Mouse (Mus musculus): ENCODE measurements at regions not wholly inside any gene's neighbourhood (a gene's known extent, or its start where the extent isn't known, plus 50 kb on each side); places are given as distances from the start of the nearest gene placed in this dataset.

- DNase-seq (ENCODE audit: extremely low spot score, low spot score): no peak
- WGBS: 62% methylated on average over 5 of the region's 5 CpGs
- Histone ChIP-seq H3K27me3 (ENCODE audit: poor library complexity, severe bottlenecking) (no peaks in the 10 kb centered on the region), H3K9me3 (no peaks in the 10 kb centered on the region), H3K4me3 (no peak overlapping the region), H3K4me1 (peaks cover 8% of the 10 kb centered on the region; the same call in 1 of the 2 replicates), H3K36me3 (replicated peaks) (no peaks in the 10 kb centered on the region), H3K27ac (no peak overlapping the region)
Measured at GRCm38 (mm10) chr12:73465975-73466374, 80.2 kb downstream of the Tmem30b start.

GRCm38 (mm10) chr12:73464311-73464710, 81.9 kb downstream of the Tmem30b start:
- DNase-seq (ENCODE audit: extremely low spot score, low spot score): no peak
- WGBS: 90% methylated on average over 5 of the region's 5 CpGs
- H3K4me1 ChIP-seq: peaks cover 24% of the 10 kb centered on the region
- H3K4me3 ChIP-seq: no peak overlapping the region
- H3K9me3 ChIP-seq: no peaks in the 10 kb centered on the region
- H3K36me3 ChIP-seq (replicated peaks): no peaks in the 10 kb centered on the region
- no peak overlapping the region for H3K27ac ChIP-seq
- no peaks in the 10 kb centered on the region for H3K27me3 ChIP-seq (ENCODE audit: poor library complexity, severe bottlenecking)

- WGBS: 38% methylated on average over 5 of the region's 5 CpGs
- Histone ChIP-seq H3K4me3 (no peak overlapping the region), H3K36me3 (replicated peaks) (no peaks in the 10 kb centered on the region), H3K27ac (peak overlapping the region; percentile 62), H3K9me3 (no peaks in the 10 kb centered on the region), H3K4me1 (peaks cover 24% of the 10 kb centered on the region), H3K27me3 (ENCODE audit: poor library complexity, severe bottlenecking) (no peaks in the 10 kb centered on the region)
- no peak for DNase-seq (ENCODE audit: extremely low spot score, low spot score)
Measured at GRCm38 (mm10) chr12:73462091-73462490, 84.1 kb downstream of the Tmem30b start.

GRCm38 (mm10) chr12:73460291-73460761, 85.9 kb downstream of the Tmem30b start:
- Histone ChIP-seq H3K9me3 (no peaks in the 10 kb centered on the region), H3K27me3 (ENCODE audit: poor library complexity, severe bottlenecking) (no peaks in the 10 kb centered on the region), H3K4me3 (no peak overlapping the region), H3K4me1 (peaks cover 24% of the 10 kb centered on the region), H3K36me3 (replicated peaks) (no peaks in the 10 kb centered on the region), H3K27ac (peak overlapping the region; percentile 44; the same call in 1 of the 2 replicates)
- no peak for DNase-seq (ENCODE audit: extremely low spot score, low spot score)
- 18% methylated on average over 2 of the region's 2 CpGs for whole genome bisulfite sequencing

- 73% methylated on average over 3 of the region's 3 CpGs for WGBS
- no peaks in the 10 kb centered on the region for H3K27me3 ChIP-seq (ENCODE audit: poor library complexity, severe bottlenecking)
- H3K4me3 ChIP-seq: no peak overlapping the region
- DNase-seq (ENCODE audit: extremely low spot score, low spot score): no peak
- H3K4me1 ChIP-seq: peaks cover 20% of the 10 kb centered on the region
- H3K9me3 ChIP-seq: 0 out of 2 replicates have a peak, but pooled peaks cover 3% of the 10 kb centered on the region
- H3K36me3 ChIP-seq (replicated peaks): no peaks in the 10 kb centered on the region
- peak overlapping the region; percentile 53; the same call in 1 of the 2 replicates for H3K27ac ChIP-seq
Measured at GRCm38 (mm10) chr12:73451257-73451656, 94.9 kb downstream of the Tmem30b start.

- H3K9me3 ChIP-seq: 0 out of 2 replicates have a peak, but pooled peaks cover 3% of the 10 kb centered on the region
- H3K4me1 ChIP-seq: peaks cover 20% of the 10 kb centered on the region
- no peak overlapping the region for H3K4me3 ChIP-seq
- WGBS: 82% methylated on average over 4 of the region's 4 CpGs
- peak overlapping the region; percentile 53; the same call in 1 of the 2 replicates for H3K27ac ChIP-seq
- no peak for DNase-seq (ENCODE audit: extremely low spot score, low spot score)
- H3K27me3 ChIP-seq (ENCODE audit: poor library complexity, severe bottlenecking): no peaks in the 10 kb centered on the region
- H3K36me3 ChIP-seq (replicated peaks): no peaks in the 10 kb centered on the region
Measured at GRCm38 (mm10) chr12:73450541-73450940, 95.7 kb downstream of the Tmem30b start.

- peak overlapping the region; percentile 5; the same call in 1 of the 2 replicates for H3K27ac ChIP-seq
- DNase-seq (ENCODE audit: extremely low spot score, low spot score): no peak
- 0 out of 2 replicates have a peak, but pooled peaks cover 3% of the 10 kb centered on the region for H3K9me3 ChIP-seq
- no peaks in the 10 kb centered on the region for H3K27me3 ChIP-seq (ENCODE audit: poor library complexity, severe bottlenecking)
- H3K4me3 ChIP-seq: no peak overlapping the region
- H3K36me3 ChIP-seq (replicated peaks): no peaks in the 10 kb centered on the region
- H3K4me1 ChIP-seq: peaks cover 24% of the 10 kb centered on the region
- WGBS: 49% methylated on average over 9 of the region's 9 CpGs
Measured at GRCm38 (mm10) chr12:73449911-73450520, 96.2 kb downstream of the Tmem30b start.

- Histone ChIP-seq H3K27ac (no peak overlapping the region), H3K27me3 (ENCODE audit: poor library complexity, severe bottlenecking) (no peaks in the 10 kb centered on the region), H3K9me3 (0 out of 2 replicates have a peak, but pooled peaks cover 3% of the 10 kb centered on the region), H3K4me1 (peaks cover 32% of the 10 kb centered on the region), H3K4me3 (no peak overlapping the region), H3K36me3 (replicated peaks) (no peaks in the 10 kb centered on the region)
- no peak for DNase-seq (ENCODE audit: extremely low spot score, low spot score)
- 87% methylated on average over 9 of the region's 9 CpGs for WGBS
Measured at GRCm38 (mm10) chr12:73449069-73449468, 97.1 kb downstream of the Tmem30b start.

- no peak for DNase-seq (ENCODE audit: extremely low spot score, low spot score)
- Histone ChIP-seq H3K4me3 (no peak overlapping the region), H3K27me3 (ENCODE audit: poor library complexity, severe bottlenecking) (no peaks in the 10 kb centered on the region), H3K9me3 (0 out of 2 replicates have a peak, but pooled peaks cover 3% of the 10 kb centered on the region), H3K27ac (no peak overlapping the region), H3K4me1 (peaks cover 32% of the 10 kb centered on the region), H3K36me3 (replicated peaks) (no peaks in the 10 kb centered on the region)
- WGBS: 62% methylated on average over 10 of the region's 10 CpGs
Measured at GRCm38 (mm10) chr12:73448388-73448965, 97.7 kb downstream of the Tmem30b start.

GRCm38 (mm10) chr12:73447172-73447571, 99.0 kb downstream of the Tmem30b start:
- DNase-seq (ENCODE audit: extremely low spot score, low spot score): no peak
- no peak overlapping the region for H3K27ac ChIP-seq
- peaks cover 32% of the 10 kb centered on the region for H3K4me1 ChIP-seq
- H3K9me3 ChIP-seq: 0 out of 2 replicates have a peak, but pooled peaks cover 3% of the 10 kb centered on the region
- no peak overlapping the region for H3K4me3 ChIP-seq
- WGBS: 92% methylated on average over 6 of the region's 6 CpGs
- H3K27me3 ChIP-seq (ENCODE audit: poor library complexity, severe bottlenecking): no peaks in the 10 kb centered on the region
- H3K36me3 ChIP-seq (replicated peaks): no peaks in the 10 kb centered on the region

- H3K9me3 ChIP-seq: 0 out of 2 replicates have a peak, but pooled peaks cover 3% of the 10 kb centered on the region
- no peak overlapping the region for H3K4me3 ChIP-seq
- no peak for DNase-seq (ENCODE audit: extremely low spot score, low spot score)
- no peaks in the 10 kb centered on the region for H3K27me3 ChIP-seq (ENCODE audit: poor library complexity, severe bottlenecking)
- no peaks in the 10 kb centered on the region for H3K36me3 ChIP-seq (replicated peaks)
- WGBS: 94% methylated on average over 7 of the region's 7 CpGs
- H3K4me1 ChIP-seq: peaks cover 27% of the 10 kb centered on the region
- H3K27ac ChIP-seq: no peak overlapping the region
Measured at GRCm38 (mm10) chr12:73446148-73446547, 100.0 kb downstream of the Tmem30b start.

- no peak overlapping the region for H3K27ac ChIP-seq
- H3K36me3 ChIP-seq (replicated peaks): no peaks in the 10 kb centered on the region
- no peaks in the 10 kb centered on the region for H3K27me3 ChIP-seq (ENCODE audit: poor library complexity, severe bottlenecking)
- 90% methylated on average over 10 of the region's 10 CpGs for WGBS
- H3K9me3 ChIP-seq: 0 out of 2 replicates have a peak, but pooled peaks cover 3% of the 10 kb centered on the region
- peaks cover 22% of the 10 kb centered on the region for H3K4me1 ChIP-seq
- DNase-seq (ENCODE audit: extremely low spot score, low spot score): no peak
- H3K4me3 ChIP-seq: no peak overlapping the region
Measured at GRCm38 (mm10) chr12:73445562-73445961, 100.6 kb downstream of the Tmem30b start.

- peaks cover 20% of the 10 kb centered on the region for H3K4me1 ChIP-seq
- H3K27me3 ChIP-seq (ENCODE audit: poor library complexity, severe bottlenecking): no peaks in the 10 kb centered on the region
- 72% methylated on average over 10 of the region's 10 CpGs for WGBS
- 0 out of 2 replicates have a peak overlapping the region, but pooled peaks have one; percentile 48 for H3K27ac ChIP-seq
- no peaks in the 10 kb centered on the region for H3K36me3 ChIP-seq (replicated peaks)
- DNase-seq (ENCODE audit: extremely low spot score, low spot score): no peak
- 0 out of 2 replicates have a peak, but pooled peaks cover 3% of the 10 kb centered on the region for H3K9me3 ChIP-seq
- H3K4me3 ChIP-seq: no peak overlapping the region
Measured at GRCm38 (mm10) chr12:73445128-73445527, 101.1 kb downstream of the Tmem30b start.
